Mouse (Mus musculus) cerebellum, postnatal 4 days (tissue): ENCODE measurements around the gene Mindy1.

Experiments
- DNase-seq, 2 experiments: peaks; one replicate each; pipeline ENCODE4 v3.0.0; 2022; ENCODE audit warnings: low spot score in 2 of 2, mixed read lengths in 1 of 2

The Mindy1 gene

GRCm38 (mm10) chr3:95294316-95294715 is 13.2 kb downstream of the Mindy1 start:
- no peak for DNase-seq

- DNase-seq, result no peak
These were observed 13.6 kb downstream of the Mindy1 start for GRCm38 (mm10) chr3:95294718-95295117.

GRCm38 (mm10) chr3:95295321-95296102 is 14.4 kb downstream of the Mindy1 start:
- no peak for DNase-seq

GRCm38 (mm10) chr3:95296103-95296469 is 14.9 kb downstream of the Mindy1 start:
- peak in 1 of 2 experiments; percentile 25 for DNase-seq

- no peak for DNase-seq
These were observed 16.9 kb downstream of the Mindy1 start for GRCm38 (mm10) chr3:95298018-95298417.

- DNase-seq, result no peak
These were observed 20.2 kb downstream of the Mindy1 start for GRCm38 (mm10) chr3:95301204-95301796.

GRCm38 (mm10) chr3:95306244-95306643 is 25.1 kb downstream of the Mindy1 start:
- DNase-seq, result no peak

GRCm38 (mm10) chr3:95307100-95307499 is 26.0 kb downstream of the Mindy1 start, which contains the start of gene Anxa9:
TSS of gene Anxa9 (minus strand) at chr3:95307176.
- DNase-seq, result no peak

- no peak for DNase-seq
These were observed 29.4 kb downstream of the Mindy1 start for GRCm38 (mm10) chr3:95310496-95310895.

- DNase-seq, result peak in 1 of 2 experiments; percentile 62
These were observed 30.1 kb downstream of the Mindy1 start for GRCm38 (mm10) chr3:95310968-95311882.

- DNase-seq, result no peak
These were observed 31.5 kb downstream of the Mindy1 start for GRCm38 (mm10) chr3:95312623-95313022.

GRCm38 (mm10) chr3:95313476-95313875 is 32.3 kb downstream of the Mindy1 start:
- no peak for DNase-seq

GRCm38 (mm10) chr3:95314075-95314474 is 32.9 kb downstream of the Mindy1 start:
- DNase-seq, result no peak

GRCm38 (mm10) chr3:95314486-95315093 is 33.4 kb downstream of the Mindy1 start, which contains the start of gene Cers2:
TSS of gene Cers2 (plus strand) at chr3:95314791.
- DNase-seq, result no peak

- DNase-seq, result peak; percentile 77 to 83
These were observed 34.1 kb downstream of the Mindy1 start for GRCm38 (mm10) chr3:95315094-95315843.

- DNase-seq, result no peak
These were observed 34.9 kb downstream of the Mindy1 start for GRCm38 (mm10) chr3:95315844-95316550.

GRCm38 (mm10) chr3:95317414-95318080 is 36.4 kb downstream of the Mindy1 start:
- DNase-seq, result peak in 1 of 2 experiments; percentile 48

GRCm38 (mm10) chr3:95318548-95318947 is 37.4 kb downstream of the Mindy1 start:
- no peak for DNase-seq

- DNase-seq, result no peak
These were observed 38.0 kb downstream of the Mindy1 start for GRCm38 (mm10) chr3:95319110-95319509.
